Mouse (Mus musculus) erythroblast, embryonic 14.5 days (primary cell): ENCODE data around the gene Olfr1053. TPM values are rescaled to one million over a fixed set of nuclear protein-coding genes. Genes with fewer than 3 reads are reported as not detected.
"Not testable (repeated sequence)": the region's sequence is repeated elsewhere in the genome, so short reads cannot be mapped to it uniquely, and the experiment has no call there.

Source experiments
- H3K27me3 ChIP-seq: 2 replicates; pipeline ENCODE4 v1.6.1; 2012; ENCODE audit warnings: inconsistent platforms; ENCODE audit not compliant: control insufficient read depth
- H3K36me3 ChIP-seq: 2 replicates; pipeline ENCODE4 v1.6.1; 2012; ENCODE audit warnings: mild to moderate bottlenecking, inconsistent platforms; ENCODE audit not compliant: control insufficient read depth
- H3K4me1 ChIP-seq: 2 replicates; pipeline ENCODE4 v1.6.1; 2012; ENCODE audit warnings: inconsistent platforms; ENCODE audit not compliant: control insufficient read depth
- H3K4me3 ChIP-seq: replicated peaks from 2 replicates; pipeline ENCODE3; 2012; ENCODE audit warnings: moderate library complexity, mild to moderate bottlenecking, inconsistent platforms
- H3K9me3 ChIP-seq: 2 replicates; pipeline ENCODE4 v1.6.1; 2012; ENCODE audit warnings: low read length, inconsistent platforms, mixed read lengths; ENCODE audit not compliant: control insufficient read depth
- GATA1 ChIP-seq: IDR thresholded peaks from 2 replicates; pipeline ENCODE4 v1.6.1; 2012; ENCODE audit warnings: low read length, inconsistent platforms, mixed read lengths
- TAL1 ChIP-seq: IDR thresholded peaks from 3 replicates; pipeline ENCODE4 v1.6.1; 2012; ENCODE audit warnings: low read length, inconsistent platforms, mixed read lengths
- polyA plus RNA-seq: library from polyadenylated mRNA; stranded (reverse); fragments of >175 nt; gene quantifications from 2 replicates; pipeline ENCODE4 v1.2.3, GENCODE M21; 2012

Olfr1053 gene
- polyA plus RNA-seq: not detected in 2 replicates

GRCm38 (mm10) chr2:86315184-86315583 lies at the start of gene Olfr1053:
Gene Olfr1053, minus strand, starts transcription at chr2:86315284.
- no peaks in the 10 kb centered on the region for H3K27me3 ChIP-seq
- H3K4me3 ChIP-seq: no peak within 1 kb of the TSS
- no peaks in the 10 kb centered on the region for H3K9me3 ChIP-seq
- H3K36me3 ChIP-seq: no peaks in the 10 kb centered on the region
- H3K4me1 ChIP-seq: no peaks in the 10 kb centered on the region
- TF ChIP-seq GATA1 (no peak), TAL1 (no peak)

GRCm38 (mm10) chr2:86362369-86362768 lies 47.3 kb upstream of the Olfr1053 start, which contains the start of gene Olfr1056:
Gene Olfr1056, minus strand, starts transcription at chr2:86362469.
- Histone ChIP-seq H3K27me3 (no peaks in the 10 kb centered on the region), H3K4me1 (no peaks in the 10 kb centered on the region), H3K36me3 (no peaks in the 10 kb centered on the region), H3K4me3 (no peak within 1 kb of the TSS), H3K9me3 (peaks cover 4% of the 10 kb centered on the region; the same call in 1 of the 2 replicates)
- TF ChIP-seq GATA1 (no peak), TAL1 (no peak)

- H3K27me3 ChIP-seq, H3K36me3 ChIP-seq, H3K9me3 ChIP-seq, H3K4me3 ChIP-seq, H3K4me1 ChIP-seq: not testable (repeated sequence)
Observed at GRCm38 (mm10) chr2:86351751-86352150, 36.7 kb upstream of the Olfr1053 start.

GRCm38 (mm10) chr2:86350184-86350583 lies 35.1 kb upstream of the Olfr1053 start, which contains the start of gene Olfr1055:
Gene Olfr1055, minus strand, starts transcription at chr2:86350284.
- Histone ChIP-seq H3K36me3 (no peaks in the 10 kb centered on the region), H3K4me3 (no peak within 1 kb of the TSS), H3K4me1 (no peaks in the 10 kb centered on the region), H3K9me3 (no peaks in the 10 kb centered on the region), H3K27me3 (no peaks in the 10 kb centered on the region)
- TF ChIP-seq TAL1: no peak
- TF ChIP-seq GATA1: no peak

GRCm38 (mm10) chr2:86335333-86335732 lies 20.2 kb upstream of the Olfr1053 start, which contains the start of gene Olfr1054:
Gene Olfr1054, minus strand, starts transcription at chr2:86335433.
- Histone ChIP-seq H3K4me1 (no peaks in the 10 kb centered on the region), H3K27me3 (no peaks in the 10 kb centered on the region), H3K4me3 (no peak within 1 kb of the TSS), H3K9me3 (peaks cover 2% of the 10 kb centered on the region; the same call in 1 of the 2 replicates), H3K36me3 (no peaks in the 10 kb centered on the region)
- TF ChIP-seq TAL1: no peak
- TF ChIP-seq GATA1: no peak

- no peak for TF ChIP-seq GATA1
- no peak for TF ChIP-seq TAL1
- H3K27me3 ChIP-seq: no peaks in the 10 kb centered on the region
- no peak within 1 kb of the TSS for H3K4me3 ChIP-seq
- no peaks in the 10 kb centered on the region for H3K4me1 ChIP-seq
- H3K36me3 ChIP-seq: no peaks in the 10 kb centered on the region
- H3K9me3 ChIP-seq: no peaks in the 10 kb centered on the region
Observed at GRCm38 (mm10) chr2:86292155-86292554, 22.9 kb downstream of the Olfr1053 start, which contains the start of gene Olfr1052. Gene Olfr1052, plus strand, starts transcription at chr2:86292455.

GRCm38 (mm10) chr2:86278988-86279387 lies 36.1 kb downstream of the Olfr1053 start, which contains the start of gene Olfr1051:
Gene Olfr1051, minus strand, starts transcription at chr2:86279088.
- not testable (repeated sequence) for H3K4me3 ChIP-seq, H3K4me1 ChIP-seq, H3K9me3 ChIP-seq, H3K27me3 ChIP-seq, H3K36me3 ChIP-seq

Other genes with a start within 250 kb of the Olfr1053 start
- gene Olfr1036, start 241.3 kb downstream of the Olfr1053 start, polyA plus RNA-seq: not detected in 2 replicates
- not detected in 2 replicates for gene Olfr1037, start 227.9 kb downstream of the Olfr1053 start, polyA plus RNA-seq
- not detected in 2 replicates for gene Olfr1039, start 179.4 kb downstream of the Olfr1053 start, polyA plus RNA-seq
- gene Olfr1040, start 168.6 kb downstream of the Olfr1053 start, polyA plus RNA-seq: not detected in 2 replicates
- gene Olfr1042, start 153.4 kb downstream of the Olfr1053 start, polyA plus RNA-seq: not detected in 2 replicates
- gene Olfr1043, start 147.8 kb downstream of the Olfr1053 start, polyA plus RNA-seq: not detected in 2 replicates
- gene Olfr1044, start 137.5 kb downstream of the Olfr1053 start, polyA plus RNA-seq: not detected in 2 replicates
- not detected in 2 replicates for gene Olfr52, start 129.6 kb downstream of the Olfr1053 start, polyA plus RNA-seq
- not detected in 2 replicates for gene Olfr1045, start 112.3 kb downstream of the Olfr1053 start, polyA plus RNA-seq
- not detected in 2 replicates for gene Olfr1046, start 96.0 kb downstream of the Olfr1053 start, polyA plus RNA-seq
- not detected in 2 replicates for gene Olfr1047, start 83.9 kb downstream of the Olfr1053 start, polyA plus RNA-seq
- gene Olfr1048, start 75.0 kb downstream of the Olfr1053 start, polyA plus RNA-seq: not detected in 2 replicates
- not detected in 2 replicates for gene Olfr1049, start 57.0 kb downstream of the Olfr1053 start, polyA plus RNA-seq
- not detected in 2 replicates for gene Olfr1051, start 36.2 kb downstream of the Olfr1053 start, polyA plus RNA-seq
- not detected in 2 replicates for gene Olfr1052, start 22.8 kb downstream of the Olfr1053 start, polyA plus RNA-seq
- gene Olfr1054, start 20.1 kb upstream of the Olfr1053 start, polyA plus RNA-seq: not detected in 2 replicates
- gene Olfr1055, start 35.0 kb upstream of the Olfr1053 start, polyA plus RNA-seq: not detected in 2 replicates
- not detected in 2 replicates for gene Olfr1056, start 47.2 kb upstream of the Olfr1053 start, polyA plus RNA-seq
- not detected in 2 replicates for gene Olfr1057, start 63.1 kb upstream of the Olfr1053 start, polyA plus RNA-seq
- not detected in 2 replicates for gene Olfr1058, start 73.3 kb upstream of the Olfr1053 start, polyA plus RNA-seq
- gene Olfr1061, start 98.8 kb upstream of the Olfr1053 start, polyA plus RNA-seq: 0.04 TPM in 1 of 2 replicates, not detected in the other
- gene Olfr1062, start 111.5 kb upstream of the Olfr1053 start, polyA plus RNA-seq: not detected in 2 replicates
- gene Olfr1065, start 135.3 kb upstream of the Olfr1053 start, polyA plus RNA-seq: not detected in 2 replicates
- gene Olfr1066, start 141.0 kb upstream of the Olfr1053 start, polyA plus RNA-seq: not detected in 2 replicates
- not detected in 2 replicates for gene Olfr228, start 172.1 kb upstream of the Olfr1053 start, polyA plus RNA-seq
- not detected in 2 replicates for gene Olfr1076, start 193.2 kb upstream of the Olfr1053 start, polyA plus RNA-seq
- gene Olfr1079, start 227.2 kb upstream of the Olfr1053 start, polyA plus RNA-seq: not detected in 2 replicates
- gene Olfr1080, start 243.0 kb upstream of the Olfr1053 start, polyA plus RNA-seq: not detected in 2 replicates